Mouse (Mus musculus) ES-Bruce4 (cell line): ENCODE data around the gene Kcnk5. TPM values are rescaled to one million over a fixed set of nuclear protein-coding genes. Genes with fewer than 3 reads are reported as not detected.

Experiments used
- H3K27ac ChIP-seq: 2 replicates; pipeline ENCODE4 v1.5.1; 2012; ENCODE audit warnings: low read length, inconsistent platforms; ENCODE audit not compliant: insufficient read depth
- H3K27me3 ChIP-seq: 2 replicates; pipeline ENCODE4 v1.6.1; 2012; ENCODE audit warnings: mild to moderate bottlenecking, low read length, inconsistent platforms; ENCODE audit not compliant: control insufficient read depth, poor library complexity, insufficient read depth, severe bottlenecking
- H3K36me3 ChIP-seq: 2 replicates; pipeline ENCODE4 v1.6.1; 2012; ENCODE audit warnings: inconsistent platforms, mild to moderate bottlenecking, low read length, moderate library complexity; ENCODE audit not compliant: control insufficient read depth, poor library complexity, insufficient read depth, severe bottlenecking
- H3K4me1 ChIP-seq: one replicate; pipeline ENCODE4 v1.8.1; 2011; ENCODE audit warnings: low read length; ENCODE audit not compliant: control insufficient read depth, insufficient read depth
- H3K4me3 ChIP-seq: 2 replicates; pipeline ENCODE4 v1.5.1; 2011; ENCODE audit warnings: low read depth, mild to moderate bottlenecking, low read length
- H3K9ac ChIP-seq: 2 replicates; pipeline ENCODE4 v1.6.1; 2012; ENCODE audit warnings: low read depth, mild to moderate bottlenecking, inconsistent platforms; ENCODE audit not compliant: poor library complexity, severe bottlenecking
- H3K9me3 ChIP-seq: replicated peaks from 2 replicates; pipeline ENCODE4 v1.6.1; 2012; ENCODE audit warnings: mild to moderate bottlenecking, low read length, inconsistent platforms; ENCODE audit not compliant: control insufficient read depth, poor library complexity, insufficient read depth, severe bottlenecking
- CTCF ChIP-seq: IDR thresholded peaks from one replicate; pipeline ENCODE4 v1.8.1; 2011; ENCODE audit warnings: low read depth, low read length
- EP300 ChIP-seq: IDR thresholded peaks from 2 replicates; pipeline ENCODE4 v1.6.1; 2011; ENCODE audit warnings: low read depth, low read length; ENCODE audit not compliant: insufficient read depth
- POLR2A ChIP-seq: IDR thresholded peaks from one replicate; pipeline ENCODE4 v1.8.1; 2011; ENCODE audit warnings: low read length; ENCODE audit not compliant: insufficient read depth
- polyA plus RNA-seq: library from polyadenylated mRNA; stranded (reverse); fragments of >200 nt; gene quantifications from 2 replicates; pipeline ENCODE4 v1.2.4, GENCODE M21; 2011; ENCODE audit warnings: low read depth; ENCODE audit not compliant: missing spikeins, insufficient read depth, insufficient read length

Kcnk5 gene
- polyA plus RNA-seq, 1 experiment: 21.5 TPM

DNA sequence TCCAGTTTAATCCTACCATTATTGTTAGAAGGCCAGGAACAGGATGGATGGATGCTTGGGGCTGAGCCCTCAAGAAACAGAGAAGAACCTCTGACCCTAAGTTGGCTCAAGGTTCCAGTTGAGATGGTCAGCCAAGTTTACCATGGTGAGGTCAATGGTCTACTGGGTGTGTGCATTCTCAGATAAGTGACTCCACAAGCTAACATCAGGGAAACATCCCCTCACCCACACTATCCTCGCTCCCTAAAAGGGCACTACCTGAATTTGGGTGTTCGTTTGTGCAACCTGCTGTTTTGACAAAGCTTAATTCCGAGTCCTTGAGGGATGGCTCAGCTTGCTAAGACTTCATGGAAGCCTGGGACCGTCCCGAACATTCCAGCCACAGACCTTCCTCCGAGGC, 1.3 kb downstream of the Kcnk5 start:
- peak overlapping the region; percentile 98 for H3K4me3 ChIP-seq
- H3K9me3 ChIP-seq: no peaks in the 10 kb centered on the region
- H3K9ac ChIP-seq: peak overlapping the region; percentile 78
- no peak overlapping the region for H3K27ac ChIP-seq
- no peak for TF ChIP-seq CTCF
- no peak for TF ChIP-seq POLR2A
- no peak for TF ChIP-seq EP300
- H3K27me3 ChIP-seq: no peaks in the 10 kb centered on the region
- H3K36me3 ChIP-seq: no peaks in the 10 kb centered on the region; the same call in 1 of the 2 replicates
- peaks cover 1% of the 10 kb centered on the region for H3K4me1 ChIP-seq

DNA sequence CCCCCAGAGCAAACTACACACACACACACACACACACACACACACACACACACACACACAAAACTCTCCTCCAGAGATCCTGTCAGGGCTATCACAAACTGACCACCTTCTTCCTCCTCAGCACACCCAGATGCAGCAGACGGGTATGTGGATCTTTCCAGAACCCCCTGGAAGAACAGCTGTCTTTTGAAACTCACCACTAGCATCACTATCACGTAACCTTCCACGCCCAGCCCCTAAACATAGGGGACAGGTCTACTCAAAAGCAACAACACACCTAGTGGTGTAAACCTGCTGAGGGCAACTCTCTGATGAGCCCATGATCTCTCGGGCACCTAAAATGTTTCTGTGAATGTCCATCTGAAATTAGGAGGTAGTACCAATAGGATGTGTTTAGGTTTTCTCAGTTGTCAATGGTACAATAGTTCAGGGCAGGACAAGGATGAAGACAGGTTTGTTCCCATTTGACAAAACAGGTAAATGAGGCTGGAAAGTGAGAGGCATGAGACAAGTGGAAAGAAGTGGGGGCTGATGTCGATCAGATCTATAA, 1.8 kb downstream of the Kcnk5 start:
- Histone ChIP-seq H3K9me3 (no peaks in the 10 kb centered on the region), H3K27ac (peak overlapping the region; percentile 83), H3K27me3 (no peaks in the 10 kb centered on the region), H3K4me3 (peak overlapping the region; percentile 98), H3K4me1 (peaks cover 3% of the 10 kb centered on the region), H3K36me3 (no peaks in the 10 kb centered on the region; the same call in 1 of the 2 replicates), H3K9ac (peak overlapping the region; percentile 78)
- TF ChIP-seq POLR2A (no peak), CTCF (no peak), EP300 (no peak)

DNA sequence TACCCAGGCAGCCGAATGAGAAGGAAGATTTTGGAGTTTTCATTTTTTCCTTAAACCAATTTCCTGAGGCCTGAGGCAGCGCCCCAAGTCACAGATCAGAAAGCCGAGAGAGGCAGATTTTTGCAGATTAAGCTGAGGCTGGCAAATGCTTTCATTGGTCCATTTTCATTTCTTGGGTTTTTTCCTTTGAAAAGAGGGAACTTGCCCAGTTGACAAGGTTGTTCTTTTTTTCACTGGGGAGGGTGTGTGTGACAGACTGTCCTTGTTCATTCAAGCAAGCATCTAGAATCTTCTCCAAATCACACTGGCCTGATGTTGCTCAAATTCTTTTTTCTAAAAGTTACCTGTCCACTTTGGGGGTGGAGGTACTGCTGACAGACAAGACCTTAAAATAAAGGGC, 2.5 kb downstream of the Kcnk5 start:
- no peaks in the 10 kb centered on the region for H3K9me3 ChIP-seq
- H3K4me1 ChIP-seq: peaks cover 3% of the 10 kb centered on the region
- H3K9ac ChIP-seq: peak overlapping the region; percentile 78
- peak overlapping the region; percentile 61; the same call in 1 of the 2 replicates for H3K4me3 ChIP-seq
- TF ChIP-seq CTCF (no peak), EP300 (no peak), POLR2A (no peak)
- H3K27me3 ChIP-seq: no peaks in the 10 kb centered on the region
- peak overlapping the region; percentile 83 for H3K27ac ChIP-seq
- no peaks in the 10 kb centered on the region; the same call in 1 of the 2 replicates for H3K36me3 ChIP-seq

DNA sequence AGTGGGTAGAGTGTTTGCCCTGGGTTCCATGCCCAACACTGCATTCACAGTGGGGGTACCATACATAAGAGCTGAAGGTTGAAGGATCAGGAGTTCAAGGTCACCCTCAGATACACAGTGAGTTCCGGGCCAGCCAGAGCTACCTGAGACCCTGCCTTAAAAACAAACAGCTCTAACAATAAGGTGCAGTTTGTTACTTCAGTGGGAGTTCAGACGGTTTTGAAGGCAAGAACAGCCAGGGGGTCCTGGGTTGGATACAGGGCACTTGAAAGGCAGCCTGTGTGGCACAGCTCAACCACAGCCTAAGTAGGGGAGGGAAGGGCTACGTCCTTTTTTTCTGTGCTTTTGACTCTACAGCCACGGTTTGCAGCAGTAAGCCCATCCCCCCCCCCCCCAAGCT, 3.0 kb downstream of the Kcnk5 start:
- Histone ChIP-seq H3K4me1 (peaks cover 3% of the 10 kb centered on the region), H3K9me3 (no peaks in the 10 kb centered on the region), H3K27me3 (no peaks in the 10 kb centered on the region), H3K27ac (peak overlapping the region; percentile 70; the same call in 1 of the 2 replicates), H3K36me3 (no peaks in the 10 kb centered on the region; the same call in 1 of the 2 replicates), H3K9ac (peak overlapping the region; percentile 78; the same call in 1 of the 2 replicates), H3K4me3 (peak overlapping the region; percentile 54)
- TF ChIP-seq POLR2A (no peak), EP300 (peak; percentile 92)

DNA sequence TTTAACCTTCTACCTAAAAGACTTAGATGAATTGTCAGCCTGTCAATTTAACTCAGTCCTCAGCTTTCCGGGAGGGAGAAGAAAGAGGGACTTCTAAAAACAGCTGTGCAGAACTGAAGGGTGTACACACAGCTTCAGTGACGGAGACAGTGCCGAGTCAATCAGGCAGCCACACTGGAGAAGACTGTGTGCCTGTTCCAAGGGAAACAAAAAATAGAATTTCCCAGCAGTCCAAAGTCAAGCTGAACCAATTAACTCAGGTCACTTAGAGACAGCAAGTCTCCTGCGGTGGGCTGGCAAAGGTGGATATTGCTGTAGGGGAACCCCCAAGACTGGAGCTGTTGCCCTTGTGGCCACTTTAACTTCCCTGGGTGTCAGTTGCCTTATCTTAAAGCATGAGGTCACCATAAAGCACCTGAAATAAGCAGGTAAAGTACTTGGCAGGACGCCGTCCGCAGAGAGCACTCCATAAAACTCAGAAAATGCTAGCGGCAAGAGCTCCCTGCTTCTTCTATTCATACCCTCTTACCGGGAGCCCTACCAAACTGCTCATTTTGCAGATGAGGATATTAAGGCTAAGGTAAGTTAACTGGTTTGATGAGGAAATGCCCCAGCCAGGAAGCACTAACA, 4.0 kb downstream of the Kcnk5 start:
- Histone ChIP-seq H3K36me3 (no peaks in the 10 kb centered on the region; the same call in 1 of the 2 replicates), H3K9me3 (no peaks in the 10 kb centered on the region), H3K9ac (no peak overlapping the region), H3K27me3 (no peaks in the 10 kb centered on the region), H3K4me3 (no peak overlapping the region), H3K4me1 (peaks cover 3% of the 10 kb centered on the region), H3K27ac (no peak overlapping the region)
- TF ChIP-seq POLR2A (no peak), EP300 (no peak), CTCF (no peak)

DNA sequence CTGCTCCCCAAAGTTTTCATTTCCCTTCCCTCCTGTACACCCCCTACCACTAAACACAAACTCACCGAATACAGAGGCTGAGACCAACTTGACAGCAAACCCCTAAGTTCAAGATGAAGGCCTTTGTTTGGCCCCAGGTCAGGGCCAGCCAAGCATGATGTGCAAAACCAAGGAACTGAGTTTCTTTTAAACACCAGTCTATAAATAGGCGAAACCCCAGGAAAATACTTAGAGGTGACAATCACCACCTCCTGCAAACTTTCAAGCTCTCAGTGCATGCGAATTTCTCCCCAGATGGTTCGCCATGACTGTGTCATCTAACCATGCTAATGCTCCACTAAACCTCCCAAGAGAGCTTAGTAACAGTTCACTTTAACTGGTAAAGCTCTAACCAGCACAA, 5.9 kb downstream of the Kcnk5 start:
- Histone ChIP-seq H3K4me1 (peaks cover 3% of the 10 kb centered on the region), H3K9me3 (no peaks in the 10 kb centered on the region), H3K4me3 (no peak overlapping the region), H3K9ac (no peak overlapping the region), H3K36me3 (peaks cover 5% of the 10 kb centered on the region), H3K27me3 (no peaks in the 10 kb centered on the region), H3K27ac (no peak overlapping the region; the same call in 1 of the 2 replicates)
- TF ChIP-seq POLR2A (no peak), EP300 (no peak), CTCF (no peak)
